In the genomic region with DNA sequence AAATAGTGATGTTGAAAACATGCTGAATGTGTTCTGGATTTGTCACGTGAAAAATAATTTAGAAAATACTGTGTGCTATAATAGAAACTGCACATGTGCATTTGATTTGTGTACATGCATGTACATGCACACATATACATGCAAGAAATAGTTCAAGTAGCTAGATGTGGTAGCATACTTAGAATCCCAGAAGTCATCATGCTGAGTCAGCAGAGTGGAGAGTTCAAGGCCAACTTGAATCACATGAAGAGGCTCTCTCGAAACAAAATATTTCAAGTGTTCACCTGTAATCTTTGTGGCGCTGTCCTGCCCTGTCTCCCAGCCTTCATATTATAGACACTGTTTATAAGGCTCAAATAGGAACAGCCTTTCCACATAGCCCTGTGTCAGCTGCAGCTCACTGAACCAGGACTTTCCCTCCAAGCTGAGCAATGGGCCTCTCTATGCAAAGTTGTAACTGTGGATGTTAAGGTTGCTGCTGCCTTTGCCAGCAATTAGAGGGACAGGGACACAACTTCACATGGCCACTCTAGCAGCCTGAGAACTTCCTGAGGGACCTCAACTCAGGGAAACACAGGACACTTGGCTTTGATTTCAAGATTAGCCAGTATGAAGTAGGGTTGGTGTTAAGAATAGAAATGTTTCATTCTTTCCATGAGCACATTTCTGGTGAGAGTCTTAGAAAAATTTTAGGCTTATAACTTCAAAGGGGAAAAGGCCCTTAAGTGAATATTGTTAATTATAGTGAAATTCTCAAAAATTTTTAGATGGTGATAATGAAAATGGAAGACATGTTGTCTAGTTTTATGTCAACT, we compare ENCODE assay signal across 25 mouse cellular contexts.
DNase-seq lines count a peak whose midpoint lies in the region; ATAC-seq and TF ChIP-seq lines count a peak whose summit lies in the region.
"Had no signal": no experiment of that assay in that cellular context is flagged by ENCODE, and none has a peak within 500 bp of the region (broad histone marks: within the 10 kb centered on the region; RNA-seq: fewer than 3 reads in every experiment).

No protein-coding gene starts in this region.

- no peaks in the 10 kb centered on the region for H3K36me3 ChIP-seq in intestine, embryonic 14.5 days (ENCODE audit: control insufficient read depth, insufficient read depth, low read length)
- H3K36me3 ChIP-seq in intestine, embryonic 16.5 days (ENCODE audit: control insufficient read depth, insufficient read depth, low read length), result no peaks in the 10 kb centered on the region
- H3K36me3 ChIP-seq in midbrain, embryonic 10.5 days, result no peaks in the 10 kb centered on the region
- no peaks in the 10 kb centered on the region for H3K36me3 ChIP-seq in midbrain, embryonic 14.5 days (ENCODE audit: control insufficient read depth, insufficient read depth, low read length)
- no peaks in the 10 kb centered on the region for H3K36me3 ChIP-seq in ES-E14 (ENCODE audit: control insufficient read depth, insufficient read depth, low read length, poor library complexity, severe bottlenecking)
- no peaks in the 10 kb centered on the region for H3K36me3 ChIP-seq in stomach, postnatal 0 days (ENCODE audit: control insufficient read depth, insufficient read depth, low read length)
- H3K36me3 ChIP-seq: heart, embryonic 10.5 days; heart, embryonic 13.5 days; hindbrain, embryonic 12.5 days; hindbrain, embryonic 15.5 days had no signal

- no peak for TF ChIP-seq EP300 in stomach, postnatal 0 days (optimal IDR thresholded peaks at IDR 0.05)

- no peak overlapping the region for H3K4me2 ChIP-seq in intestine, embryonic 14.5 days (ENCODE audit: low read length)
- no peak overlapping the region for H3K4me2 ChIP-seq in intestine, embryonic 16.5 days (ENCODE audit: low read depth, low read length)
- no peak overlapping the region for H3K4me2 ChIP-seq in midbrain, embryonic 14.5 days (ENCODE audit: low read length)
- no peak overlapping the region for H3K4me2 ChIP-seq in stomach, postnatal 0 days (replicated peaks; ENCODE audit: low read depth)
- H3K4me2 ChIP-seq: heart, embryonic 13.5 days; hindbrain, embryonic 12.5 days; hindbrain, embryonic 15.5 days had no signal

- H3K9ac ChIP-seq in intestine, embryonic 14.5 days (ENCODE audit: low read length), result no peak overlapping the region
- H3K9ac ChIP-seq in intestine, embryonic 16.5 days (ENCODE audit: low read depth, low read length), result no peak overlapping the region
- no peak overlapping the region for H3K9ac ChIP-seq in midbrain, embryonic 14.5 days (replicated peaks; ENCODE audit: low read length)
- H3K9ac ChIP-seq in ES-E14 (ENCODE audit: insufficient read depth, low read depth, low read length, poor library complexity, severe bottlenecking), result no peak overlapping the region
- H3K9ac ChIP-seq in stomach, postnatal 0 days (ENCODE audit: low read length), result no peak overlapping the region
- H3K9ac ChIP-seq: forebrain, postnatal 0 days; heart, embryonic 13.5 days; hindbrain, embryonic 12.5 days; hindbrain, embryonic 15.5 days had no signal

- no peaks in the 10 kb centered on the region for H3K4me1 ChIP-seq in intestine, embryonic 14.5 days (replicated peaks; ENCODE audit: control insufficient read depth, insufficient read depth, low read length)
- 0 out of 2 replicates have a peak, but pooled peaks cover 4% of the 10 kb centered on the region for H3K4me1 ChIP-seq in intestine, embryonic 16.5 days (ENCODE audit: control insufficient read depth, insufficient read depth, low read length)
- H3K4me1 ChIP-seq in midbrain, embryonic 10.5 days, result no peaks in the 10 kb centered on the region
- H3K4me1 ChIP-seq in midbrain, embryonic 14.5 days (ENCODE audit: control insufficient read depth, insufficient read depth, low read length), result no peaks in the 10 kb centered on the region
- H3K4me1 ChIP-seq in ES-E14 (ENCODE audit: control insufficient read depth in 2 of 2, insufficient read depth in 2 of 2, low read length in 2 of 2, poor library complexity in 1 of 2), result no peaks in the 10 kb centered on the region
- no peaks in the 10 kb centered on the region for H3K4me1 ChIP-seq in stomach, postnatal 0 days (replicated peaks; ENCODE audit: control insufficient read depth, insufficient read depth)
- H3K4me1 ChIP-seq: heart, embryonic 10.5 days; heart, embryonic 13.5 days; hindbrain, embryonic 12.5 days; hindbrain, embryonic 15.5 days had no signal

- in situ Hi-C loops in ES-E14 (cut with MboI; ENCODE audit: low sequenced_read_pairs in 2 of 2, unreplicated experiment in 2 of 2), result no loop called here

- H3K4me3 ChIP-seq in intestine, embryonic 14.5 days (ENCODE audit: low read depth, low read length), result no peak overlapping the region
- H3K4me3 ChIP-seq in intestine, embryonic 16.5 days (ENCODE audit: low read length), result no peak overlapping the region
- H3K4me3 ChIP-seq in midbrain, embryonic 10.5 days, result no peak overlapping the region
- no peak overlapping the region for H3K4me3 ChIP-seq in midbrain, embryonic 14.5 days (replicated peaks; ENCODE audit: low read depth, low read length)
- H3K4me3 ChIP-seq in ES-E14 (ENCODE audit: insufficient read depth in 1 of 2, low read depth in 1 of 2, low read length in 2 of 2, poor library complexity in 1 of 2, severe bottlenecking in 1 of 2), result no peak overlapping the region
- no peak overlapping the region for H3K4me3 ChIP-seq in stomach, postnatal 0 days (ENCODE audit: low read depth, low read length)
- H3K4me3 ChIP-seq: gastrocnemius, adult 2 months; heart, adult 2 months; heart, embryonic 10.5 days; heart, embryonic 13.5 days; hindbrain, embryonic 12.5 days; hindbrain, embryonic 15.5 days had no signal

- no peak for TF ChIP-seq CTCF in stomach, postnatal 0 days (IDR thresholded peaks at IDR 0.05; ENCODE audit: low read depth)

- ATAC-seq in intestine, embryonic 14.5 days (replicated peaks; ENCODE audit: low FRiP score, low TSS enrichment, low read depth), result no peak
- ATAC-seq in intestine, embryonic 16.5 days, result no peak
- ATAC-seq in midbrain, embryonic 14.5 days (ENCODE audit: low FRiP score, low TSS enrichment), result no peak
- ATAC-seq in stomach, postnatal 0 days (ENCODE audit: low FRiP score, low TSS enrichment), result no peak
- ATAC-seq: activated CD4-positive, CD25-positive, alpha-beta regulatory T cell, adult 4 months; forebrain, embryonic 14.5 days; forebrain, postnatal 0 days had no signal

- no peaks in the 10 kb centered on the region for H3K9me3 ChIP-seq in intestine, embryonic 14.5 days (ENCODE audit: control insufficient read depth, low read length)
- H3K9me3 ChIP-seq in intestine, embryonic 16.5 days (ENCODE audit: control insufficient read depth, low read length), result no peaks in the 10 kb centered on the region
- H3K9me3 ChIP-seq in midbrain, embryonic 10.5 days (replicated peaks), result no peaks in the 10 kb centered on the region
- H3K9me3 ChIP-seq in midbrain, embryonic 14.5 days (ENCODE audit: control insufficient read depth, low read length), result no peaks in the 10 kb centered on the region
- no peaks in the 10 kb centered on the region for H3K9me3 ChIP-seq in ES-E14 (ENCODE audit: control insufficient read depth, insufficient read depth, low read depth, low read length)
- H3K9me3 ChIP-seq in stomach, postnatal 0 days (ENCODE audit: control insufficient read depth, low read length), result no peaks in the 10 kb centered on the region
- H3K9me3 ChIP-seq: heart, embryonic 10.5 days; heart, embryonic 13.5 days; hindbrain, embryonic 12.5 days; hindbrain, embryonic 15.5 days had no signal

- no peaks in the 10 kb centered on the region for H3K27me3 ChIP-seq in intestine, embryonic 14.5 days (replicated peaks; ENCODE audit: control insufficient read depth, insufficient read depth, low read length)
- no peaks in the 10 kb centered on the region for H3K27me3 ChIP-seq in intestine, embryonic 16.5 days (replicated peaks; ENCODE audit: control insufficient read depth, insufficient read depth, low read length)
- H3K27me3 ChIP-seq in midbrain, embryonic 10.5 days (ENCODE audit: low read depth, poor library complexity, severe bottlenecking), result no peaks in the 10 kb centered on the region
- H3K27me3 ChIP-seq in midbrain, embryonic 14.5 days (ENCODE audit: control insufficient read depth, insufficient read depth, low read length), result no peaks in the 10 kb centered on the region
- H3K27me3 ChIP-seq in stomach, postnatal 0 days (ENCODE audit: control insufficient read depth, insufficient read depth, low read length), result no peaks in the 10 kb centered on the region
- H3K27me3 ChIP-seq: heart, embryonic 13.5 days; hindbrain, embryonic 12.5 days; hindbrain, embryonic 15.5 days had no signal

- WGBS in intestine, embryonic 14.5 days, result 91% methylated on average over 3 of the region's 3 CpGs
- 91% methylated on average over 3 of the region's 3 CpGs for WGBS in intestine, embryonic 16.5 days
- WGBS in midbrain, embryonic 10.5 days, result 93% methylated on average over 3 of the region's 3 CpGs
- 94% methylated on average over 3 of the region's 3 CpGs for WGBS in midbrain, embryonic 14.5 days
- WGBS in stomach, postnatal 0 days, result 92% methylated on average over 3 of the region's 3 CpGs

- no peak overlapping the region for H3K27ac ChIP-seq in intestine, embryonic 14.5 days (ENCODE audit: low read depth)
- no peak overlapping the region for H3K27ac ChIP-seq in intestine, embryonic 16.5 days (ENCODE audit: low read length)
- no peak overlapping the region for H3K27ac ChIP-seq in midbrain, embryonic 10.5 days (replicated peaks)
- H3K27ac ChIP-seq in midbrain, embryonic 14.5 days (replicated peaks; ENCODE audit: low read depth, low read length), result no peak overlapping the region
- no peak overlapping the region for H3K27ac ChIP-seq in ES-E14 (ENCODE audit: insufficient read depth, low read depth, low read length, poor library complexity, severe bottlenecking)
- no peak overlapping the region for H3K27ac ChIP-seq in stomach, postnatal 0 days (replicated peaks)
- H3K27ac ChIP-seq: gastrocnemius, adult 2 months; heart, adult 2 months; heart, embryonic 10.5 days; heart, embryonic 13.5 days; hindbrain, embryonic 12.5 days; hindbrain, embryonic 15.5 days had no signal

- DNase-seq in intestine, embryonic 14.5 days (ENCODE audit: low spot score), result peak; percentile 6
- DNase-seq in midbrain, embryonic 10.5 days (ENCODE audit: low spot score), result peak; percentile 6
- no peak for DNase-seq in midbrain, embryonic 14.5 days
- DNase-seq in ES-E14 (ENCODE audit: low read depth, low spot score) (no peak), adipocyte (ENCODE audit: low spot score) (no peak)
- peak; percentile 2 for DNase-seq in stomach, postnatal 0 days (ENCODE audit: low spot score)
- DNase-seq in kidney, postnatal 14 days, result no peak
- DNase-seq: adrenal gland, postnatal 10 days; adrenal gland, postnatal 36 days; cerebellum, adult 18-20 months; cerebellum, adult 9-10 months; cerebellum, postnatal 14 days; forebrain, postnatal 0 days; gastrocnemius, adult 2 months; gastrocnemius, postnatal 14 days; heart, adult 2 months; heart, postnatal 14 days; heart, postnatal 4 days had no signal

TF ChIP-seq in ES-E14, 5 proteins besides CTCF, POLR2A, EP300 and RAD21:
- TF ChIP-seq MAFK (IDR thresholded peaks at IDR 0.05; ENCODE audit: insufficient read depth, low read depth, low read length), result peak; percentile 97
- no peak for TF ChIP-seq ZC3H11A (IDR thresholded peaks at IDR 0.05; ENCODE audit: borderline replicate concordance, low read depth, low read length)

Comparison
In these comparisons a context has a peak if more than half of its experiments do, and no peak if none do; other contexts are left out.
1. DNase-seq: peak in intestine, embryonic 14.5 days (single experiment), midbrain, embryonic 10.5 days (single experiment) and stomach, postnatal 0 days (single experiment); none in midbrain, embryonic 14.5 days (single experiment), ES-E14 (single experiment), adipocyte (single experiment) and kidney, postnatal 14 days (single experiment).